Mouse (Mus musculus): ENCODE data around the gene Sel1l3. TPM values are rescaled to one million over a fixed set of nuclear protein-coding genes. Genes with fewer than 3 reads are reported as not detected.

Sel1l3 gene
- polyA plus RNA-seq, 1 experiment from 2014 or later: 28.9 TPM

DNA sequence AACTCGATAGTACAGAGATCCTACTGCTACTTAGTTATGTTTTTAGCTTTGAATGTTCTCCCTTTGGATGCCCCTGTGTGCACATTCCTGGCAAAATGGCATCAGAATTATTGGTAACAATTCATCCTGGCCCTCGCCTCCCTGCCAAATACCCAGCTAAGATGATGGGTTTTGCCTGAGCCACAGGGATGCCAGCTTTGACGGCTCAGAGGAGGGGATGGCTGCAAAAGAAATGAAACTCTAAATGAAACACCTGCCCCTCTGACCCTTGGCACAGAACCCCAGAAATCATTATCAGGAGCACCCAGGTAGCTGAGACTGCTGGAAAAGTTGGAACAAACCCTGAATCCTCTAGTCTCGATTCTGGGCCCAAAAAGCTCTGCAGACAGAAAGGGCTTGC lies 54.1 kb downstream of the Sel1l3 start:
- no peak for ATAC-seq (ENCODE audit: low FRiP score, low TSS enrichment)
- H3K4me1 ChIP-seq (ENCODE audit: control insufficient read depth, insufficient read depth, low read length): no peaks in the 10 kb centered on the region
- no peak overlapping the region for H3K4me3 ChIP-seq (ENCODE audit: low read length)

DNA sequence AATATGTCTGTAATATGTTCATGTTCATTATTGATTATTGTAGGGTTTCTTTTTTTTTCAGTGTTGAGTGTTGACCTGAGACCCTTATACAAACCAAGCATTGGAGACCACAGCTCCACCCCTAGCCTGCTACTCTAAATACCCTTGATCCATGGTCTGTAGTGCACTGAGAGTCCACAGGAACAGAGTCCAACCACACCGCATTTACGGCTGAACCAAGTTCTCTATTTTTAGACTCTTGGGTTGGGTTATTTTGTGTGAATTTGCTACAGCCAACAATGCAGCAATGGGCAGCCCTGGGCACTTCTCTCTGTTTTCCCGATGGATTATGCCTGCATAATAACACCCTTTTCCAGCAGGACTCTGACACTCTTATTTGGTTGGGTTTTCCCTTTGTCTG lies 54.6 kb downstream of the Sel1l3 start:
- Histone ChIP-seq H3K9ac (ENCODE audit: low read depth, low read length) (no peak overlapping the region), H3K27me3 (ENCODE audit: control insufficient read depth, insufficient read depth, low read length) (no peaks in the 10 kb centered on the region), H3K36me3 (ENCODE audit: control insufficient read depth, insufficient read depth, low read length) (peaks cover under 1% of the 10 kb centered on the region; the same call in 1 of the 2 replicates), H3K4me3 (ENCODE audit: low read length) (no peak overlapping the region), H3K9me3 (ENCODE audit: control insufficient read depth, low read length) (no peaks in the 10 kb centered on the region), H3K4me1 (ENCODE audit: control insufficient read depth, insufficient read depth, low read length) (no peaks in the 10 kb centered on the region), H3K27ac (ENCODE audit: low read depth, low read length) (no peak overlapping the region), H3K4me2 (replicated peaks; ENCODE audit: low read depth, low read length) (no peak overlapping the region)
- WGBS: 97% methylated on average over 3 of the region's 3 CpGs
- no peak for ATAC-seq (ENCODE audit: low FRiP score, low TSS enrichment)

More for the DNA sequence above, 54.1 kb downstream of the Sel1l3 start:
- no peaks in the 10 kb centered on the region; the same call in 1 of the 2 replicates for H3K36me3 ChIP-seq (ENCODE audit: control insufficient read depth, insufficient read depth, low read length)
- no peaks in the 10 kb centered on the region for H3K27me3 ChIP-seq (ENCODE audit: control insufficient read depth, insufficient read depth, low read length)
- no peaks in the 10 kb centered on the region for H3K9me3 ChIP-seq (ENCODE audit: control insufficient read depth, low read length)
- WGBS: 87% methylated on average over 4 of the region's 4 CpGs
- H3K9ac ChIP-seq (ENCODE audit: low read depth, low read length): no peak overlapping the region
- no peak overlapping the region for H3K27ac ChIP-seq (ENCODE audit: low read depth, low read length)
- H3K4me2 ChIP-seq (replicated peaks; ENCODE audit: low read depth, low read length): no peak overlapping the region

DNA sequence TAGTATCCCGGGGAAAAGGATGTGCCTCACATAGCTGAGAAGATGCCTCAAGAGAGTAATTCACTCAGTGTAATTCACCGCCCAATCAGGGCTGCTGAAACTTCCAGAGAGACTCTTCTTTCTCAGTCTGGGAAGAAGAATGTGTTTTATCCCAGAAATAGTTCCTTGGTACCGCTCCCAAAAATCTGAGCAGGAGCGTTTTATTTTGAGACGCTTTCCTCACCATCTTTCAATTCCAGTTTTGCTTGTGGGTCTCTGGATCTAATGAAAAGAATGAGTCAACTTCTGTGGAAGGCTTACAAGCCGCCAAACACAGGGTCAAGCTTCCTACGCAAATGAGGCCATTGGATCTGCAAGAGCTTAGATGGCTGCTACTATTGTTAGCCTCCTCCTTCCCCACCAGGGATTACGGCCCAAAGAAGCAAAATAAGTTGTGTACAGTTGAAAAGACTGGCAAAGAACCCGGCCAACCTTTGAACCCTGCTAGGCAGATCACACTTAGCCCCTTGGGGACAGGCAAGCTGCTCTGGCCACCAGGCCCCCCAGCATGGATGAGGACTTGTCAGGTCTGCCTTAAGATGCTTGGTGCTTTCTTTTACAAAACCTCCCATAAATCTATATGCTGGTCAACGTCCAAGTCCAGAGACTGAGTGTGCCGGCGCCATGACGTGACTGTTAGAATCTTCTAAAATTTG lies 57.6 kb downstream of the Sel1l3 start:
- H3K27me3 ChIP-seq (ENCODE audit: control insufficient read depth, insufficient read depth, low read length): no peaks in the 10 kb centered on the region
- no peak for ATAC-seq (ENCODE audit: low FRiP score, low TSS enrichment)
- no peak overlapping the region for H3K4me2 ChIP-seq (replicated peaks; ENCODE audit: low read depth, low read length)
- peaks cover 6% of the 10 kb centered on the region; the same call in 1 of the 2 replicates for H3K36me3 ChIP-seq (ENCODE audit: control insufficient read depth, insufficient read depth, low read length)
- H3K4me1 ChIP-seq (ENCODE audit: control insufficient read depth, insufficient read depth, low read length): no peaks in the 10 kb centered on the region
- no peak overlapping the region for H3K9ac ChIP-seq (ENCODE audit: low read depth, low read length)
- no peak overlapping the region for H3K4me3 ChIP-seq (ENCODE audit: low read length)
- 64% methylated on average over 13 of the region's 13 CpGs for WGBS
- no peaks in the 10 kb centered on the region for H3K9me3 ChIP-seq (ENCODE audit: control insufficient read depth, low read length)
- no peak overlapping the region for H3K27ac ChIP-seq (ENCODE audit: low read depth, low read length)

DNA sequence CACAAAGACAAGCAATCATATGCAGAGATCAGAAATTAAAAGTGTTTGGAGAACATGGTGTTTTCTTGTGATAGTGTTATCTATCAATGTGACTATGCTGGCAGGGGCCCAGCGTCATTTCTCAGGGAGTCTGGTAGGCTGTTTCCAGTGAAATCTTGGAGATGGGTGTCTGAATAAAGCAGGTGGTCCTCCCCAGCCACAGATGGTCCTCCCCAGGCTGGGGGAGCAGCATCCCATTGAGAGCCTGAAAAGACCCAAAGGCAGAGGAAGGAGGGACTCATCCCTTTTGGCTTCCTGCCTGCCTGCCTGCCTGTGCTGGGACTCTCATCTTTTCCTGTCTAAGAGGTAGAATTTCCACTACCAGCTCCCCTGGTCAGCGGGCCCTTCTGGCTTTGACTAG lies 59.2 kb downstream of the Sel1l3 start:
- Histone ChIP-seq H3K9ac (ENCODE audit: low read depth, low read length) (no peak overlapping the region), H3K36me3 (ENCODE audit: control insufficient read depth, insufficient read depth, low read length) (peaks cover 6% of the 10 kb centered on the region; the same call in 1 of the 2 replicates), H3K4me1 (ENCODE audit: control insufficient read depth, insufficient read depth, low read length) (no peaks in the 10 kb centered on the region), H3K27ac (ENCODE audit: low read depth, low read length) (no peak overlapping the region), H3K9me3 (ENCODE audit: control insufficient read depth, low read length) (no peaks in the 10 kb centered on the region), H3K4me2 (replicated peaks; ENCODE audit: low read depth, low read length) (no peak overlapping the region), H3K4me3 (ENCODE audit: low read length) (no peak overlapping the region), H3K27me3 (ENCODE audit: control insufficient read depth, insufficient read depth, low read length) (no peaks in the 10 kb centered on the region)
- whole genome bisulfite sequencing: 71% methylated on average over 2 of the region's 2 CpGs
- ATAC-seq (ENCODE audit: low FRiP score, low TSS enrichment): no peak

DNA sequence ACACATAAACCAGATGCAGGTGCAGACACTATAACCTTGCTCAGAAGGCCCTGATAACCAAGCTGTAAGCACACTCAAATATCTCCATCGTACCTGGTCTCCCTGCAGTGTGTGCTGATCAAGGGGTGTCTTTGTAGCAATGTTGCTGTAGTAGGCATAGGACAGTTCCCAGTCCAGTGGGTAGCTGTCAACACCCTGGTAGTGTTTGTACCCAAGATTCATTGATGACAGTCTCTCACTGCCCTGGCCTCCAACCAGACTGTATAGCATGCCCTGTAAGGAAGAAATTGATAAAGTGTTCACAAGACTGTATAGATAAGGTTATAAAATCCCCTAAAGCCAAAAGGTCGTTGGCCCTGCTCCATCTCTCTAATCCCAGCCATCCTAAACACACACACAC lies 59.6 kb downstream of the Sel1l3 start:
- H3K4me3 ChIP-seq (ENCODE audit: low read length): no peak overlapping the region
- H3K9ac ChIP-seq (ENCODE audit: low read depth, low read length): no peak overlapping the region
- no peaks in the 10 kb centered on the region for H3K9me3 ChIP-seq (ENCODE audit: control insufficient read depth, low read length)
- H3K27ac ChIP-seq (ENCODE audit: low read depth, low read length): no peak overlapping the region
- H3K4me2 ChIP-seq (replicated peaks; ENCODE audit: low read depth, low read length): no peak overlapping the region
- WGBS: 88% methylated on average over 2 of the region's 2 CpGs
- peaks cover 6% of the 10 kb centered on the region; the same call in 1 of the 2 replicates for H3K36me3 ChIP-seq (ENCODE audit: control insufficient read depth, insufficient read depth, low read length)
- ATAC-seq (ENCODE audit: low FRiP score, low TSS enrichment): no peak
- H3K4me1 ChIP-seq (ENCODE audit: control insufficient read depth, insufficient read depth, low read length): 0 out of 2 replicates have a peak, but pooled peaks cover 4% of the 10 kb centered on the region
- H3K27me3 ChIP-seq (ENCODE audit: control insufficient read depth, insufficient read depth, low read length): no peaks in the 10 kb centered on the region

DNA sequence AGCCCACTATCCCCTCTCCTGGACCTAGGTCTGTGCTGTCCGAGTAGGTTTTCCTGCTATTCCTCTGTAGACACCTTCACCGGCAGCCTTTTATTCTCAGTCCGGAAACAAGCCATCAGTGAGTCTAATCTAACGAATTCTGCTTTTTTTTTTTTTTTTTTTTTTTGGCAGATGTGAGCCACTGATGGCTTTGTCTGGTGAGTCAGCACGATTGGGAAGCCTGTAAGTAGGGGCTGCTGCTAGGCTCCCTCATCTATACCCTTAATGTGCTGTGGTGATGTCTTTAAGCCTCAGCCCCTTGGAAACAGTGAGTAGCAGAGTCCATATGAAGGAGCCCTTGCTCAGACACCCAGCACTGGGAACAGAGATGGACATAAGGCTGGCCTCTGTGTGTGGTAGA lies 60.6 kb downstream of the Sel1l3 start:
- Histone ChIP-seq H3K27me3 (ENCODE audit: control insufficient read depth, insufficient read depth, low read length) (no peaks in the 10 kb centered on the region), H3K9me3 (ENCODE audit: control insufficient read depth, low read length) (no peaks in the 10 kb centered on the region), H3K4me1 (ENCODE audit: control insufficient read depth, insufficient read depth, low read length) (0 out of 2 replicates have a peak, but pooled peaks cover 4% of the 10 kb centered on the region), H3K4me2 (replicated peaks; ENCODE audit: low read depth, low read length) (no peak overlapping the region), H3K4me3 (ENCODE audit: low read length) (no peak overlapping the region), H3K27ac (ENCODE audit: low read depth, low read length) (no peak overlapping the region), H3K36me3 (ENCODE audit: control insufficient read depth, insufficient read depth, low read length) (peaks cover 6% of the 10 kb centered on the region; the same call in 1 of the 2 replicates), H3K9ac (ENCODE audit: low read depth, low read length) (no peak overlapping the region)
- ATAC-seq (ENCODE audit: low FRiP score, low TSS enrichment): no peak
- WGBS: 84% methylated on average over 5 of the region's 5 CpGs

DNA sequence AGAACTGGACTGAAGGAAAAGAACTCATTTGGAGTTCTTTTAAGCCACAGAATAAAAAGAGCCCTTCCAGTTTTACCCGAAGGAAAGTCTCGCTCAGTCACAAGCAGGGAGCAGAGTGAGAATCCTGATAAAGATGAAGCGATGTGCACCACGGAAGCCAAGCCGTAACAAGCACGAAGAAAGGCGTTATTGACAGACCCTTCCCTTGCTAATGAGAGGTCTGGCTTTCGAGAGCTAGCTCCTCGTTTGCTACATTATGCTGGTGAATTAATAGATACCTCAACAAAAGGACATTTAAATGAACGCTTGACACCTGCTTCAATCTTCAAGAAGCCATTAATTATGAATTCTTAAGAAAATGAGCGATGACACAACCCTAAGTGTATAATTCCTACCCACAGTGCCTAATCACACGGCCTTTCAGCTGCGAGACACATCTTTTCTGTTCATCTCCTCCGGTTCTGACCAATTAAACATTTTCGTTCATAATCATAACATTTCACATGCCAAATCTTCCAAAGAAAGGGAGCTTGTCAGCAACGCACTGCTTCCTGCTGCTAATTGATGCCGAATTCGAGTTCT lies 62.3 kb downstream of the Sel1l3 start:
- Histone ChIP-seq H3K9ac (ENCODE audit: low read depth, low read length) (no peak overlapping the region), H3K36me3 (ENCODE audit: control insufficient read depth, insufficient read depth, low read length) (peaks cover 6% of the 10 kb centered on the region; the same call in 1 of the 2 replicates)
- 86% methylated on average over 18 of the region's 18 CpGs for WGBS

DNA sequence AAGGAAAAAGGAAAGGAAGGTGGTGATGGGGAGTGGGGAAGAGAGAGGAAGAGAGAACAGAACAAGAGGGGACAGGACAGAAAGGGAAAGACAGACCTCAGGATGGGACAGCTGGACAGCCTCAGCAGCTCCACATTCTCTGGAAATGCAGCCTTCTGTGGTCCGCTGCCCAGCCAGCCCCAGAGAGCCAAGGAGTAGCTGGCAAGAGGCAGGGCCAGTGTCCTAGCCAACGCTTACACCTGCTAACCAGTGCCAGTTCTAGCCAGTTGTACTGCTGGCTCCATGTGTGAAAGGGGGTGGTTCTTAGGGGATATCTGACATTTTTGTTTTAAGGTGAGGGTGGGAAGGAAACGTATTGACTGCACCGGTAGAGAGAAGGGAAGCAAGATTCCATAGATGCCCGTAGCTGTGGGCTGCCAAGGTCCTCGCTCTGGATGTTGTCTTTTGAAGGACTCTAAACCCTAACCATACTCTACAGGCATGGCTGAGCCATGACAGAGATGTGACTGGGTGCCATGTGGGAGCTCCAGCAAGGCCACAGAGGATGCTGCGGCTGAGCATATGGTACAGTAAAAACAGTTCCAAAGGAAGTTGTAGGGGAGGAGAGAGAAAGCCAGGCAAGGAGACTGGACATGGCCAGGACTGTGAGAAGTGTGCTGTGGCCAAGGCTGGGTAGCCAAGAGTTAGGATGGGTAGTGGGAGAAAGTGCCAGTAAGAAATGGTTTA lies 64.6 kb downstream of the Sel1l3 start:
- Histone ChIP-seq H3K4me1 (ENCODE audit: control insufficient read depth, insufficient read depth, low read length) (peaks cover 17% of the 10 kb centered on the region), H3K9me3 (ENCODE audit: control insufficient read depth, low read length) (no peaks in the 10 kb centered on the region), H3K9ac (ENCODE audit: low read depth, low read length) (no peak overlapping the region), H3K4me3 (ENCODE audit: low read length) (no peak overlapping the region), H3K4me2 (replicated peaks; ENCODE audit: low read depth, low read length) (no peak overlapping the region), H3K27me3 (ENCODE audit: control insufficient read depth, insufficient read depth, low read length) (no peaks in the 10 kb centered on the region), H3K27ac (ENCODE audit: low read depth, low read length) (no peak overlapping the region), H3K36me3 (ENCODE audit: control insufficient read depth, insufficient read depth, low read length) (peaks cover 9% of the 10 kb centered on the region; the same call in 1 of the 2 replicates)
- ATAC-seq (ENCODE audit: low FRiP score, low TSS enrichment): no peak
- 84% methylated on average over 7 of the region's 7 CpGs for WGBS

More for the DNA sequence above, 62.3 kb downstream of the Sel1l3 start:
- Histone ChIP-seq H3K4me2 (replicated peaks; ENCODE audit: low read depth, low read length) (no peak overlapping the region), H3K4me3 (ENCODE audit: low read length) (no peak overlapping the region), H3K4me1 (ENCODE audit: control insufficient read depth, insufficient read depth, low read length) (peaks cover 14% of the 10 kb centered on the region), H3K9me3 (ENCODE audit: control insufficient read depth, low read length) (no peaks in the 10 kb centered on the region), H3K27ac (ENCODE audit: low read depth, low read length) (no peak overlapping the region), H3K27me3 (ENCODE audit: control insufficient read depth, insufficient read depth, low read length) (no peaks in the 10 kb centered on the region)
- no peak for ATAC-seq (ENCODE audit: low FRiP score, low TSS enrichment)

Data from kidney, embryonic 14.5 days (tissue).